Mouse (Mus musculus): ENCODE measurements around the gene Lyar.

GRCm38 (mm10) chr5:38184688-38185285, 35.5 kb upstream of the Lyar start:
- no peak for TF ChIP-seq POLR2A (IDR thresholded peaks at IDR 0.05; ENCODE audit: insufficient read length, low read depth)
- TF ChIP-seq TCF12 (IDR thresholded peaks at IDR 0.05; ENCODE audit: insufficient read depth, poor library complexity, severe bottlenecking): no peak
- TF ChIP-seq MYOD1 (IDR thresholded peaks at IDR 0.05; ENCODE audit: control insufficient read depth in 1 of 3, insufficient read length in 2 of 3, low read depth in 2 of 3): no peak
- no peak for TF ChIP-seq POLR2AphosphoS2 (IDR thresholded peaks at IDR 0.05; ENCODE audit: insufficient read length, low read depth)
- no peak for TF ChIP-seq USF1 (IDR thresholded peaks at IDR 0.05; ENCODE audit: low read depth)
- TF ChIP-seq CEBPB (IDR thresholded peaks at IDR 0.05; ENCODE audit: insufficient read depth, poor library complexity, severe bottlenecking): peak; percentile 56; the same call in 1 of the 2 replicates
- no peak for TF ChIP-seq MAX (IDR thresholded peaks at IDR 0.05; ENCODE audit: low read depth)
- no peak for TF ChIP-seq MYOG (IDR thresholded peaks at IDR 0.05; ENCODE audit: control insufficient read depth in 1 of 3, insufficient read depth in 1 of 3, insufficient read length in 2 of 3, low read depth in 2 of 3)
- no peak for TF ChIP-seq TCF3 (IDR thresholded peaks at IDR 0.05; ENCODE audit: insufficient read length, low read depth)
